Mouse (Mus musculus): ENCODE measurements around the gene 6030468B19Rik. TPM values are rescaled to one million over a fixed set of nuclear protein-coding genes. Genes with fewer than 3 reads are reported as not detected.
"Not testable (repeated sequence)": the region's sequence is repeated elsewhere in the genome, so short reads cannot be mapped to it uniquely, and the experiment has no call there.

Gene 6030468B19Rik
- polyA plus RNA-seq, 1 experiment from 2014 or later: 1.2 TPM

DNA sequence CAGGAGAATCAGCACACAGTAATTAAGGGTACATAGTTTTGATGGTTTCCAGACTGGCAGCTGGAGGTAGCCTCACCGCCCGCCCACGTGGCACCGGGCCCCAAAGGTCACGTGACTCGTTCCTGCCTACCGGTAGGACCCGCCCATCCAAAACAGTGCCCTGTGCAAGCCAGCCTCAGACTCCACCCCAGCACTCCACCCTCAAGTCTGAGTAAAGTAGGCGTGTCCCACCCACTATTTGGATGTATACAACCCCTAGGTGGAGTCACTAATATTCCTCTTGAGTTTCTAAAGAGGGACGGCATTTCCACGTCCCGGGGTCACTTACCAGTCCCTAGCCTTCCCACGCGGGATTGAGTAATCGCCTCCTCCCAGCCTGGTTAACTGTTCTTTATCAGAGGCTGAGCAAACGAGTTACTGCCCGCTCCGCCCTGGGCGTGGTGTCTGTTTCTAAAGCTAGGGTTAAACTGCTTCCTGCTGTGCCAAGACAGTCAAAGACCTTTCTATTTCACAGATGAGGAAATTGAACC is 16.8 kb upstream of the 6030468B19Rik start:
- no peaks in the 10 kb centered on the region for H3K9me3 ChIP-seq
- peak overlapping the region; percentile 59 for H3K4me3 ChIP-seq
- DNase-seq (ENCODE audit: low spot score): peak; percentile 70
- WGBS: 2% methylated on average over 19 of the region's 19 CpGs
- H3K27me3 ChIP-seq (ENCODE audit: insufficient read depth, poor library complexity, severe bottlenecking): peaks cover 71% of the 10 kb centered on the region
- peak overlapping the region; percentile 92 for H3K27ac ChIP-seq
- H3K36me3 ChIP-seq: peaks cover 5% of the 10 kb centered on the region; the same call in 1 of the 2 replicates
- H3K4me1 ChIP-seq (replicated peaks): peaks cover 66% of the 10 kb centered on the region

GRCm38 (mm10) chr11:117781199-117781821 is 16.1 kb upstream of the 6030468B19Rik start:
- peak overlapping the region; percentile 59 for H3K4me3 ChIP-seq
- H3K36me3 ChIP-seq: 0 out of 2 replicates have a peak, but pooled peaks cover under 1% of the 10 kb centered on the region
- H3K27ac ChIP-seq: peak overlapping the region; percentile 81
- H3K9me3 ChIP-seq: no peaks in the 10 kb centered on the region
- 25% methylated on average over 18 of the region's 18 CpGs for WGBS
- H3K27me3 ChIP-seq (ENCODE audit: insufficient read depth, poor library complexity, severe bottlenecking): peaks cover 73% of the 10 kb centered on the region
- H3K4me1 ChIP-seq (replicated peaks): peaks cover 66% of the 10 kb centered on the region
- no peak for DNase-seq (ENCODE audit: low spot score)

DNA sequence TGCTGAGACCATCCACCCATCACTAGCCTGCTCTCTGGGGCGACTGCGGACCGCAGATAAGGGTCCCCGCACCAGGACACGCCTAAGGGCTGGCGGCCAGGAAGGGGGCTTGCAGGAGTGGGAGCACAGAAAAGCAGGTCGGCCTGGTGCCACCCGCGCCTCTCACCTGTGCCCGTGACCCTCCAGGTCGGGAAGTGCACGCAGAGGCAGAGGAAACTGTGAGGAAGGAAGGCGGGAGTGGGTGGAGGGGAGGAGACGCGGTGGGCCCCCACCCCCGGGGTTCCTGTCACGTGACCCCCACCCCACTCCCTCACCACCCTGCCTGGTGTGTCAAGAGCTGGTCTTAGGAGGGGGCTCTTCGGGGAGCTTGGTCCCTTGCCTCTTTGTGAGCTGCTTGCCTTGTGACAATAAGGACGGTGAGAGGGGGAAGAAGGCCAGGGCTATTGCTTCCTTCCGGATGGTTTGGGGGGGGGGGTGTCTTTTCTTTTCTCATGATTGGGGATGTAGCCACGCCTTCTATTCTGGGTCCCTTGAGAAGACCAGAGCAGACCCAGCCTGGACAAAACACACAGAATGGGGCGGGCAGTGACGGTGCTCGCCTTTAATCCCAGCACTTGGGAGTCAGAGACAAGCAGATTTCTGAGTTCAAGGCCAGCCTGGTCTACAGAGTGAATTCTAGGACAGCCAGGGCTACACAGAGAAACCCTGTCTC is 15.3 kb upstream of the 6030468B19Rik start, which contains the start of the genes Tmc8 and Tmc6:
TSS of gene Tmc8 (plus strand) at position 84 of the 712 bp plus-strand sequence.
TSS of gene Tmc6 (minus strand) at position 206 of the 712 bp plus-strand sequence.
- H3K4me3 ChIP-seq: peak within 1 kb of the TSS; percentile 59
- H3K36me3 ChIP-seq: no peaks in the 10 kb centered on the region
- peaks cover 73% of the 10 kb centered on the region for H3K27me3 ChIP-seq (ENCODE audit: insufficient read depth, poor library complexity, severe bottlenecking)
- 34% methylated on average over 24 of the region's 24 CpGs for WGBS
- peaks cover 66% of the 10 kb centered on the region for H3K4me1 ChIP-seq (replicated peaks)
- no peaks in the 10 kb centered on the region for H3K9me3 ChIP-seq
- DNase-seq (ENCODE audit: low spot score): no peak
- H3K27ac ChIP-seq: peak within 1 kb of the TSS; percentile 81

DNA sequence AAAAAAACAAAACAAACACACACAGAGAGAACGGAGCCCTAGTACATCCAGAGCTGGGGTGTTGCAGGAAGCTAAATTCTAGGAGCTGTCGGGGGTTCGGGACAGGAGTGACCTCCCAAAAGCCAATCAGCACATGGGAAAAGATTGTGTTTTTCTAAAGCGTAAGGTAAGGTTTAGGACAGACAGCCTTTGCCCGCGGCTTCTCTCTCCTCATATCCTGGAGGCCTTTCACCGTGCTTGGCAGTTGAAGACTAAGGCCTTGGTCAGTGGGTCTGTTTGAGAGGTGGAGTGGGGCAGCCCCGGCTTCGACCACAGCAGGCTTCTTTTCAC is 14.8 kb upstream of the 6030468B19Rik start:
- Histone ChIP-seq H3K36me3 (no peaks in the 10 kb centered on the region), H3K27ac (peak overlapping the region; percentile 81), H3K4me3 (peak overlapping the region; percentile 49), H3K27me3 (ENCODE audit: insufficient read depth, poor library complexity, severe bottlenecking) (peaks cover 73% of the 10 kb centered on the region), H3K9me3 (no peaks in the 10 kb centered on the region), H3K4me1 (replicated peaks) (peaks cover 62% of the 10 kb centered on the region)
- DNase-seq (ENCODE audit: low spot score): no peak
- WGBS: 40% methylated on average over 9 of the region's 9 CpGs

DNA sequence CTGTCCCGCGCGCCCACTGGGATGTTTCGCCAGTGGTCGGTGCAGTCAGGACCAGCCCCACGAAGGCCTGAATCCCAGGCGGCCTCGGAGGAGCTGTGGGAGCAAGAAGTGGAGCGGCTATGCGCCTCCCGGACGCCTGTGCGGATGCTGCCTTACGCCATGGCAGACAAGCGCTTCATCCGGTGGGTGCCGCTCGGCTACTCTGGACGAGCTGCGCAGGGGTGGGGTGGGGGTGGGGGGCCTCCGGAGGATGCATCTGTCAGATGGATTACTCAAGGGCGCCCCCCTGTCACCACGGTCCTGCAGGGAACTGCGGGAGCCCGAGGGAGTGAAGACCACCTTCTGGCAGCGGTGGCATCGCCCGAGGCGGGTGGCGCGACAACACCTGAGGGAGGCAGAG is 14.4 kb upstream of the 6030468B19Rik start:
- Histone ChIP-seq H3K36me3 (no peaks in the 10 kb centered on the region), H3K4me1 (replicated peaks) (peaks cover 58% of the 10 kb centered on the region), H3K27ac (peak overlapping the region; percentile 81), H3K27me3 (ENCODE audit: insufficient read depth, poor library complexity, severe bottlenecking) (peaks cover 73% of the 10 kb centered on the region), H3K9me3 (no peaks in the 10 kb centered on the region), H3K4me3 (peak overlapping the region; percentile 49)
- 2% methylated on average over 31 of the region's 31 CpGs for WGBS
- peak; percentile 80 for DNase-seq (ENCODE audit: low spot score)

DNA sequence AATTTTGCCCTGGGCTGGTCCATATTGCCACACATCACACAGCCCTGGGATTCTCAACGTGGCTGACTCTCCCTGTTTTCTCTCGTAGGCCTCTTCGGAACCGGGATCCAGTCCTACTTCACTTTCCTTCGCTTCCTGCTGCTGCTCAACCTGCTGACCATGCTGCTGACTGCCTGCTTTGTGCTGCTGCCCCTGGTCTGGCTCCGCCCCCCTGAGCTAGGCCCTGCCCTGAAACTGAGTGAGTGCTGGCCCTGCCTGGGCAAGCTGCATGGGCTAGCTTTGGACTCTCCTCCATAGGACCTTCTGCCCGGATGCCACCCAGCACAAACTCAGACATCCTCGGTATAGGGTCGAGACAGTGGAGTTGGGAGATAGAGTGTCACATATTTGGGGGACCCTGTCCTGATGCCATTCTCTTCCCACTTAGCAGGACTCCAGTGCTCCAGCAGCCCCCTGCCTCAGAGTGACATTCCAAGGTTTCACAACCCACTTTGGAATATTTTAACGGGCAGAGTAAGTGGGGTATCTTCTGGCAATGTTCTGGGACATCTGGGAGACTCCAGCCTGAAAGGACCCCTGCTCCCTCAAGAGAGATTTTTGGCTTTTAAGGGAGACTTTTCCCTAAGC is 13.7 kb upstream of the 6030468B19Rik start:
- WGBS: 31% methylated on average over 10 of the region's 10 CpGs
- no peaks in the 10 kb centered on the region for H3K9me3 ChIP-seq
- H3K27me3 ChIP-seq (ENCODE audit: insufficient read depth, poor library complexity, severe bottlenecking): peaks cover 68% of the 10 kb centered on the region
- H3K4me3 ChIP-seq: peak overlapping the region; percentile 49
- H3K4me1 ChIP-seq (replicated peaks): peaks cover 51% of the 10 kb centered on the region
- peak overlapping the region; percentile 81 for H3K27ac ChIP-seq
- DNase-seq (ENCODE audit: low spot score): no peak
- H3K36me3 ChIP-seq: no peaks in the 10 kb centered on the region

DNA sequence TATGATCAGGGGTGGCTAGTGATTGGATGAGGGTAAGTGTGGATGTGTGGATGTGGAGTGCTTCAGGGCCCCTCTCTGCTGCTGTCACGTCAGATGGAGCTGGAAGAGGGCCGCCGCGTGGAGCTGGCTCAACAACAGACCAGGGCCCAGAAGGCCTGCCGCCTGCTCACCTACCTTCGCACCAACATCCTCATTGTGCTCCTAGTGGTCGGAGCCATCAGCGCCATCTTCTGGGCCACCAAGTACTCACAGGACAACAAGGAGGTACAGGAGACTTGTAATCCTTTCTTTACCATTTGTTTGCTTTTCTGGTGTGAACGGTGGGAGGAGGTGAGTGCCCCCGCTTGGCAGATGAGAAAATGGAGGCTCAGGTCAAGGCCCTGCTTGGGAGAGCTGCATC is 11.2 kb upstream of the 6030468B19Rik start:
- no peaks in the 10 kb centered on the region for H3K9me3 ChIP-seq
- no peak overlapping the region for H3K4me3 ChIP-seq
- no peaks in the 10 kb centered on the region for H3K36me3 ChIP-seq
- DNase-seq (ENCODE audit: low spot score): peak; percentile 67
- 12% methylated on average over 10 of the region's 10 CpGs for WGBS
- H3K27me3 ChIP-seq (ENCODE audit: insufficient read depth, poor library complexity, severe bottlenecking): peaks cover 59% of the 10 kb centered on the region
- H3K27ac ChIP-seq: no peak overlapping the region
- peaks cover 39% of the 10 kb centered on the region for H3K4me1 ChIP-seq (replicated peaks)

DNA sequence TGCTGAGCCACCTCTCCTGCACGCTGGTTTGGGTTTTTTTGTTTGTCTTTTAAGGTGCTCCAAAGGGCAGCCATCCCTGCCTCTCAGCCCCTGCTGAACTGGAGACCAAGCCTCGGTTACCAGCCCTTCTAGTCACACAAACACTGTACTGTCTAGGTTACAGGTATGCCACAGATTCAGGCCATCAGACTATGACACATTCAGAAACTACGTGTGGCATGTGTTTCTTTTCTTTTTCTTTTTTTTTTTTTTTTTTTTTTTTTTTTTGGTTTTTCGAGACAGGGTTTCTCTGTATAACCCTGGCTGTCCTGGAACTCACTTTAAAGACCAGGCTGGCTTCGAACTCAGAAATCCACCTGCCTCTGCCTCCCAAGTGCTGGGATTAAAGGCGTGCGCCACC is 9.0 kb upstream of the 6030468B19Rik start:
- peaks cover 57% of the 10 kb centered on the region for H3K27me3 ChIP-seq (ENCODE audit: insufficient read depth, poor library complexity, severe bottlenecking)
- peaks cover 29% of the 10 kb centered on the region for H3K4me1 ChIP-seq (replicated peaks)
- H3K4me3 ChIP-seq; H3K27ac ChIP-seq; DNase-seq (ENCODE audit: low spot score); H3K36me3 ChIP-seq; H3K9me3 ChIP-seq: not testable (repeated sequence)
- 87% methylated on average over 7 of the region's 7 CpGs for whole genome bisulfite sequencing

GRCm38 (mm10) chr11:117790286-117790685 is 7.2 kb upstream of the 6030468B19Rik start:
- Histone ChIP-seq H3K9me3 (no peaks in the 10 kb centered on the region), H3K27ac (peak overlapping the region; percentile 53; the same call in 1 of the 2 replicates), H3K27me3 (ENCODE audit: insufficient read depth, poor library complexity, severe bottlenecking) (peaks cover 42% of the 10 kb centered on the region), H3K36me3 (no peaks in the 10 kb centered on the region), H3K4me1 (replicated peaks) (peaks cover 27% of the 10 kb centered on the region), H3K4me3 (peak overlapping the region; percentile 28)
- peak; percentile 79 for DNase-seq (ENCODE audit: low spot score)
- WGBS: 4% methylated on average over 14 of the region's 14 CpGs

- H3K27me3 ChIP-seq (ENCODE audit: insufficient read depth, poor library complexity, severe bottlenecking): peaks cover 36% of the 10 kb centered on the region
- DNase-seq (ENCODE audit: low spot score): no peak
- no peaks in the 10 kb centered on the region for H3K9me3 ChIP-seq
- H3K4me3 ChIP-seq: peak overlapping the region; percentile 28
- 29% methylated on average over 23 of the region's 23 CpGs for WGBS
- peak overlapping the region; percentile 53; the same call in 1 of the 2 replicates for H3K27ac ChIP-seq
- H3K36me3 ChIP-seq: no peaks in the 10 kb centered on the region
- peaks cover 28% of the 10 kb centered on the region for H3K4me1 ChIP-seq (replicated peaks)
Observed at GRCm38 (mm10) chr11:117790703-117791440, 6.6 kb upstream of the 6030468B19Rik start.

DNA sequence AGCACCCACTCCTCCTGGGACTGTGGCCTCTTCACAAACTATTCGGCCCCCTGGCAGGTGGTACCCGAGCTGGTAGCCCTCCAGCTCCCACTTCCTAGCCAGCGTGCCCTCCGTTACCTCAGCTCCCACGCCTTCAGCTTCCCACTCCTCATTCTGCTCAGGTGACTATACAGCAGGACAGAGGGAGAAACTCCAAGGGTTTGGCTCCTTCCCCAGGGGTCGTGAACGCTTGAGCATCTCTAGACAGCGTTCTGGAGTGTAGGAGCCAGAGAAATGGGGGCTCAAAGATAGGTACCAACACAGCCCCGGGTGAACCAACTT is 6.1 kb upstream of the 6030468B19Rik start:
- Histone ChIP-seq H3K4me3 (no peak overlapping the region), H3K27me3 (ENCODE audit: insufficient read depth, poor library complexity, severe bottlenecking) (peaks cover 36% of the 10 kb centered on the region), H3K4me1 (replicated peaks) (peaks cover 32% of the 10 kb centered on the region), H3K9me3 (no peaks in the 10 kb centered on the region), H3K36me3 (no peaks in the 10 kb centered on the region), H3K27ac (no peak overlapping the region)
- 85% methylated on average over 9 of the region's 9 CpGs for WGBS
- DNase-seq (ENCODE audit: low spot score): no peak

DNA sequence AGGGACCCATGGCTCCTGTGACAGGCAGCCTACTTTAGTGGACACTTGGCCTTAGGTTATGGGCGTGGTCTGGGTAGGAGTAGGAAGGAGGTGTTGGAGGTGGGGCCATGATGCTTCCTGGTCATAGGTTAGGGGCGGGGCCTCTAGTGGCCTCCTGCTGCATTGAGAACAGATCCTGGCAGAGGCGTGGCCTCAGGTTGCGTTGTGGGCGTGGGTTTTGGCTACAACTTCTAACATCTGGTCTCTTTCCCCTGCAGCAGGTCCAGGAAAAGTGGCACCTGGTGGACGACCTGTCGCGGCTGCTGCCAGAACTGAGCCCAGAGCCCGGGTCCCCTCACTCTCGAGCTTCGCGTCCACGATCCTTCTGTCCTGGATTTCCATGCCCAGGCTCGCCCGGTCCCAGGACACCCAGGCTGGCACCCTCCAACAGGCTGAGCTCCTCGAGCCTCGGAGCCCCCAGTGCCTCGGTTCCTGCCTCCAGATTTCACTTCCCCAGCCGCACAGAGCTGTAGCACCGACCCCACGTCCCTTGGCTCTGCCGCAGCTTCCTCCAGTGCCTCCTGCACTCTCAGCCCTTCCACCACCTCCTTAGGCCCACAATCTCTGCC is 5.1 kb upstream of the 6030468B19Rik start:
- peak; percentile 37 for DNase-seq (ENCODE audit: low spot score)
- H3K4me1 ChIP-seq (replicated peaks): peaks cover 37% of the 10 kb centered on the region
- WGBS: 8% methylated on average over 22 of the region's 22 CpGs
- H3K36me3 ChIP-seq: no peaks in the 10 kb centered on the region
- peaks cover 36% of the 10 kb centered on the region for H3K27me3 ChIP-seq (ENCODE audit: insufficient read depth, poor library complexity, severe bottlenecking)
- H3K9me3 ChIP-seq: no peaks in the 10 kb centered on the region
- H3K27ac ChIP-seq: peak overlapping the region; percentile 12
- H3K4me3 ChIP-seq: peak overlapping the region; percentile 36

All from hindbrain, embryonic 10.5 days (tissue).